Mouse (Mus musculus) urinary bladder, adult 18-20 months (tissue): Measurements from ENCODE around the gene Abce1.

Source experiments
- DNase-seq, 2 experiments: peaks; one replicate each; pipeline ENCODE4 v3.0.0; 2022; ENCODE audit warnings: low spot score in 2 of 2, mixed read lengths in 2 of 2

The Abce1 gene

GRCm38 (mm10) chr8:79639586-79640451 is 71.7 kb downstream of the Abce1 start, which contains the start of gene Otud4:
Otud4 (plus strand) TSS chr8:79639618.
- peak; percentile 23 to 54 for DNase-seq

- peak; percentile 96 to 98 for DNase-seq
Measured at GRCm38 (mm10) chr8:79638707-79639549, 72.6 kb downstream of the Abce1 start.

GRCm38 (mm10) chr8:79638001-79638706 is 73.4 kb downstream of the Abce1 start:
- DNase-seq = no peak

- no peak for DNase-seq
Measured at GRCm38 (mm10) chr8:79637237-79637636, 74.3 kb downstream of the Abce1 start.

- DNase-seq = no peak
Measured at GRCm38 (mm10) chr8:79636151-79636550, 75.4 kb downstream of the Abce1 start.

- no peak for DNase-seq
Measured at GRCm38 (mm10) chr8:79635491-79635890, 76.0 kb downstream of the Abce1 start.
